Mouse (Mus musculus): ENCODE data around the gene Ugt1a9.
"Not testable (repeated sequence)": the region's sequence is repeated elsewhere in the genome, so short reads cannot be mapped to it uniquely, and the experiment has no call there.

- TF ChIP-seq CTCF, EP300 (IDR thresholded peaks at IDR 0.05; ENCODE audit: low read depth): not testable (repeated sequence)
Observed at GRCm38 (mm10) chr1:88223011-88223515, 152.5 kb downstream of the Ugt1a9 start.

Data from liver, embryonic 14.5 days (tissue).